Mouse (Mus musculus): ENCODE measurements at regions not wholly inside any gene's neighbourhood (a gene's known extent, or its start where the extent isn't known, plus 50 kb on each side); places are given as distances from the start of the nearest gene placed in this dataset.
A peak's percentile ranks its signal among the peaks of the same experiment; 100 is the strongest.

GRCm38 (mm10) chr2:160435622-160436021, 68.8 kb upstream of the Mafb start:
- Histone ChIP-seq H3K9me3 (ENCODE audit: control insufficient read depth, low read length) (no peaks in the 10 kb centered on the region), H3K4me3 (replicated peaks; ENCODE audit: low read length) (no peak overlapping the region), H3K36me3 (ENCODE audit: control insufficient read depth, insufficient read depth, low read length) (no peaks in the 10 kb centered on the region), H3K9ac (ENCODE audit: low read depth, low read length, severe bottlenecking) (no peak overlapping the region), H3K4me2 (replicated peaks; ENCODE audit: low read depth, low read length, severe bottlenecking) (no peak overlapping the region), H3K27me3 (ENCODE audit: control insufficient read depth, insufficient read depth, low read length) (no peaks in the 10 kb centered on the region), H3K27ac (replicated peaks; ENCODE audit: low read depth, low read length) (no peak overlapping the region), H3K4me1 (ENCODE audit: control insufficient read depth, insufficient read depth, low read length) (peaks cover 10% of the 10 kb centered on the region)
- no peak for TF ChIP-seq POLR2A (IDR thresholded peaks at IDR 0.05; ENCODE audit: borderline replicate concordance, extremely low read depth, insufficient read depth, insufficient read length)
- DNase-seq (ENCODE audit: low spot score) = no peak
- no peak for ATAC-seq (ENCODE audit: low FRiP score, low read depth)
- 84% methylated on average over 3 of the region's 3 CpGs for WGBS

GRCm38 (mm10) chr2:160439028-160439427, 72.2 kb upstream of the Mafb start:
- Histone ChIP-seq H3K36me3 (ENCODE audit: control insufficient read depth, insufficient read depth, low read length) (no peaks in the 10 kb centered on the region), H3K9me3 (ENCODE audit: control insufficient read depth, low read length) (no peaks in the 10 kb centered on the region), H3K27ac (replicated peaks; ENCODE audit: low read depth, low read length) (no peak overlapping the region), H3K9ac (ENCODE audit: low read depth, low read length, severe bottlenecking) (no peak overlapping the region), H3K4me1 (ENCODE audit: control insufficient read depth, insufficient read depth, low read length) (peaks cover 4% of the 10 kb centered on the region; the same call in 1 of the 2 replicates), H3K4me3 (replicated peaks; ENCODE audit: low read length) (no peak overlapping the region), H3K27me3 (ENCODE audit: control insufficient read depth, insufficient read depth, low read length) (no peaks in the 10 kb centered on the region), H3K4me2 (replicated peaks; ENCODE audit: low read depth, low read length, severe bottlenecking) (no peak overlapping the region)
- DNase-seq (ENCODE audit: low spot score) = no peak
- no peak for TF ChIP-seq POLR2A (IDR thresholded peaks at IDR 0.05; ENCODE audit: borderline replicate concordance, extremely low read depth, insufficient read depth, insufficient read length)
- WGBS = 91% methylated on average over 2 of the region's 2 CpGs
- no peak for ATAC-seq (ENCODE audit: low FRiP score, low read depth)

- H3K4me1 ChIP-seq (ENCODE audit: control insufficient read depth, insufficient read depth, low read length) = peaks cover 4% of the 10 kb centered on the region; the same call in 1 of the 2 replicates
- WGBS = 52% methylated on average over 9 of the region's 9 CpGs
- no peak overlapping the region for H3K4me3 ChIP-seq (replicated peaks; ENCODE audit: low read length)
- no peak for ATAC-seq (ENCODE audit: low FRiP score, low read depth)
- H3K9ac ChIP-seq (ENCODE audit: low read depth, low read length, severe bottlenecking) = no peak overlapping the region
- H3K9me3 ChIP-seq (ENCODE audit: control insufficient read depth, low read length) = no peaks in the 10 kb centered on the region
- H3K36me3 ChIP-seq (ENCODE audit: control insufficient read depth, insufficient read depth, low read length) = no peaks in the 10 kb centered on the region
- no peak for DNase-seq (ENCODE audit: low spot score)
- H3K27me3 ChIP-seq (ENCODE audit: control insufficient read depth, insufficient read depth, low read length) = no peaks in the 10 kb centered on the region
- TF ChIP-seq POLR2A (IDR thresholded peaks at IDR 0.05; ENCODE audit: borderline replicate concordance, extremely low read depth, insufficient read depth, insufficient read length) = no peak
- H3K4me2 ChIP-seq (replicated peaks; ENCODE audit: low read depth, low read length, severe bottlenecking) = no peak overlapping the region
- H3K27ac ChIP-seq (replicated peaks; ENCODE audit: low read depth, low read length) = no peak overlapping the region
Measured at GRCm38 (mm10) chr2:160440236-160440635, 73.4 kb upstream of the Mafb start.

- Histone ChIP-seq H3K36me3 (ENCODE audit: control insufficient read depth, insufficient read depth, low read length) (no peaks in the 10 kb centered on the region), H3K9ac (ENCODE audit: low read depth, low read length, severe bottlenecking) (0 out of 2 replicates have a peak overlapping the region, but pooled peaks have one; percentile 56), H3K9me3 (ENCODE audit: control insufficient read depth, low read length) (no peaks in the 10 kb centered on the region), H3K27ac (replicated peaks; ENCODE audit: low read depth, low read length) (0 out of 2 replicates have a peak overlapping the region, but pooled peaks have one; percentile 26), H3K4me1 (ENCODE audit: control insufficient read depth, insufficient read depth, low read length) (peaks cover 28% of the 10 kb centered on the region), H3K4me3 (replicated peaks; ENCODE audit: low read length) (peak overlapping the region; percentile 41), H3K27me3 (ENCODE audit: control insufficient read depth, insufficient read depth, low read length) (no peaks in the 10 kb centered on the region), H3K4me2 (replicated peaks; ENCODE audit: low read depth, low read length, severe bottlenecking) (peak overlapping the region; percentile 72)
- 8% methylated on average over 8 of the region's 8 CpGs for WGBS
- DNase-seq (ENCODE audit: low spot score) (no peak), ATAC-seq (ENCODE audit: low FRiP score, low read depth) (no peak; the same call in 1 of the 2 replicates)
- no peak for TF ChIP-seq POLR2A (IDR thresholded peaks at IDR 0.05; ENCODE audit: borderline replicate concordance, extremely low read depth, insufficient read depth, insufficient read length)
Measured at GRCm38 (mm10) chr2:160451057-160451456, 84.2 kb upstream of the Mafb start.

GRCm38 (mm10) chr2:160451481-160452238, 84.8 kb upstream of the Mafb start:
- Histone ChIP-seq H3K27me3 (ENCODE audit: control insufficient read depth, insufficient read depth, low read length) (no peaks in the 10 kb centered on the region), H3K9ac (ENCODE audit: low read depth, low read length, severe bottlenecking) (peak overlapping the region; percentile 56), H3K4me2 (replicated peaks; ENCODE audit: low read depth, low read length, severe bottlenecking) (peak overlapping the region; percentile 72), H3K27ac (replicated peaks; ENCODE audit: low read depth, low read length) (peak overlapping the region; percentile 88), H3K36me3 (ENCODE audit: control insufficient read depth, insufficient read depth, low read length) (no peaks in the 10 kb centered on the region), H3K4me1 (ENCODE audit: control insufficient read depth, insufficient read depth, low read length) (peaks cover 24% of the 10 kb centered on the region), H3K4me3 (replicated peaks; ENCODE audit: low read length) (peak overlapping the region; percentile 41), H3K9me3 (ENCODE audit: control insufficient read depth, low read length) (no peaks in the 10 kb centered on the region)
- no peak for TF ChIP-seq POLR2A (IDR thresholded peaks at IDR 0.05; ENCODE audit: borderline replicate concordance, extremely low read depth, insufficient read depth, insufficient read length)
- 2% methylated on average over 21 of the region's 21 CpGs for WGBS
- ATAC-seq (ENCODE audit: low FRiP score, low read depth) = peak; percentile 93
- peak; percentile 91 for DNase-seq (ENCODE audit: low spot score)
